Mouse (Mus musculus) forebrain, embryonic 14.5 days (tissue): Measurements from ENCODE around the gene Diras1. TPM values are rescaled to one million over a fixed set of nuclear protein-coding genes. Genes with fewer than 3 reads are reported as not detected.

ENCODE experiments used
- ATAC-seq: fragments of 200-750 bp; cut with Nextera tagmentation; 2 replicates; pipeline ENCODE4 v1.8.0; 2017; ENCODE audit warnings: mild to moderate bottlenecking, moderate library complexity
- DNase-seq: peaks from one replicate; pipeline ENCODE4 v3.0.0-alpha.2; 2015; ENCODE audit warnings: low spot score
- H3K27ac ChIP-seq: fragments of 300-500 bp; sonication (generic); 2 replicates; pipeline ENCODE4 v1.5.1; 2014; ENCODE audit warnings: low read depth, mild to moderate bottlenecking, control low read depth, low read length, moderate library complexity
- H3K27me3 ChIP-seq: fragments of 300-500 bp; sonication (generic); replicated peaks from 2 replicates; pipeline ENCODE4 v1.6.1; 2014; ENCODE audit warnings: low read length, control low read depth, mixed read lengths; ENCODE audit not compliant: control insufficient read depth, insufficient read depth
- H3K36me3 ChIP-seq: fragments of 300-500 bp; sonication (generic); 2 replicates; pipeline ENCODE4 v1.6.1; 2014; ENCODE audit warnings: low read length, control low read depth; ENCODE audit not compliant: control insufficient read depth, insufficient read depth
- H3K4me1 ChIP-seq: fragments of 300-500 bp; sonication (generic); 2 replicates; pipeline ENCODE4 v1.6.1; 2014; ENCODE audit warnings: antibody characterized with exemption, low read length, control low read depth; ENCODE audit not compliant: control insufficient read depth, insufficient read depth
- H3K4me2 ChIP-seq: fragments of 300-500 bp; sonication (generic); 2 replicates; pipeline ENCODE4 v1.6.1; 2014; ENCODE audit warnings: mild to moderate bottlenecking, control low read depth, low read length
- H3K4me3 ChIP-seq: fragments of 300-500 bp; sonication (generic); 2 replicates; pipeline ENCODE4 v1.5.1; 2014; ENCODE audit warnings: low read depth, low read length, control low read depth
- H3K9ac ChIP-seq: fragments of 300-500 bp; sonication (generic); 2 replicates; pipeline ENCODE4 v1.6.1; 2014; ENCODE audit warnings: mild to moderate bottlenecking, low read length, control low read depth, moderate library complexity
- H3K9me3 ChIP-seq: fragments of 300-500 bp; sonication (generic); replicated peaks from 2 replicates; pipeline ENCODE4 v1.6.1; 2016; ENCODE audit warnings: low read length, control low read depth, mixed read lengths; ENCODE audit not compliant: control insufficient read depth
- WGBS: fragments of 180-500 bp; shearing (Covaris S2); extraction: QIAGEN DNeasy Blood & Tissue Kit; methylation state at CpG from one replicate; pipeline ENCODE4 v1.1.7; 2014; 5-methylcytosine and 5-hydroxymethylcytosine counted together
- polyA plus RNA-seq: library from polyadenylated mRNA; unstranded; fragments of >200 nt; fragmentation: Nextera tagmentation; extraction: Ambion mirVana; gene quantifications from 2 replicates; pipeline ENCODE4 v1.2.1, GENCODE M21; 2014

Gene Diras1
- polyA plus RNA-seq, 1 experiment from 2014 or later: 19.0 TPM

DNA sequence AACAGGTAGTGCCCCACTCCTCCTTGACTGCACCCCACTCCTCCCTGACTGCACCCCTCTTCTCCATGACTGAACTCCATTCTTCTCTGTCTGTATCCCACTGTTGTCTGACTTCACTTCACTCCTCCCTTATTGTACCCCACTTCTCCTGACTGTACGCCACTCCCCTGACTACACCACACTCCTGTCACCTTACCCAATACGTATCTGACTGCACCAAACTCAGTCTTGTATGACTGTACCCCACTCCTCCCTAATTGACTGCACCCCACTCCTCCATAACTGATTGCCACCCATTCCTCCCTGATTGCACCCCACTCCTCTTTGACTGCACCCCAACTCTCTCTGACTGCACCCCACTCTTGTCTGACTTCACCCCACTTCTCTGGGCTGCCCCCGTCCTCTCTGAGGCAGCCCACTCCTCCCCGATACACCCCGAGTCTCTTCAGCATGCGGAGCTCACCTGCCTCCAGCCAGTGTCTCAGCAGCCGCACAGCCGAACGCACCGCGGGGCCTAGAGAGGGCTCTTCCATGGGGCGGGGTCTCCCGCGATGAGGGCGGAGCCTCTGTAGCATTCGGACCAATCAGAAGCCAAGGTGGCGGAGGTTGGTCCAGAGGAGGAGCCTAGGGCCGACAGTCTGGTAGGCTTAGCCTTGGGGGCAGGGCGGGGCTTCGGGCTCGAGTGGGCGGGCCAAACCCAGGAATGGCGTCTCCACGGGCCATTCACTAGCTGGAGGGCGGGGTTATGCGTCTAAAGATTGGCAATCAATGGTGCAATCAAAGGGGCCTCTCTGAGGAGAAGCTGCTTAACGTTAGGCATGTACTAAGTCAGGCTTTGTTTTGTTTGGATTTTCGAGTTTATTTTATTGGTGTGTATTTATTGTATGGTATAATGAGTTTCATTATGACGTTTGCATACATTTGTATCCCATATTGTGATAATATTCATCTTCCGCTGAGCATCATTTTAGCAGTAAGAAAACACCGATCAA is 10.8 kb downstream of the Diras1 start, which contains the start of gene Gng7:
Gene Gng7, minus strand, starts transcription at position 553 of the 992 bp plus-strand sequence.
- ATAC-seq (peak; percentile 97), DNase-seq (peak; percentile 98)
- Histone ChIP-seq H3K27me3 (no peaks in the 10 kb centered on the region), H3K4me3 (peak within 1 kb of the TSS; percentile 36), H3K9me3 (no peaks in the 10 kb centered on the region), H3K4me2 (peak within 1 kb of the TSS; percentile 60), H3K27ac (no peak within 1 kb of the TSS), H3K36me3 (no peaks in the 10 kb centered on the region), H3K9ac (peak within 1 kb of the TSS; percentile 56), H3K4me1 (peaks cover 2% of the 10 kb centered on the region; the same call in 1 of the 2 replicates)
- WGBS: 9% methylated on average over 31 of the region's 31 CpGs

DNA sequence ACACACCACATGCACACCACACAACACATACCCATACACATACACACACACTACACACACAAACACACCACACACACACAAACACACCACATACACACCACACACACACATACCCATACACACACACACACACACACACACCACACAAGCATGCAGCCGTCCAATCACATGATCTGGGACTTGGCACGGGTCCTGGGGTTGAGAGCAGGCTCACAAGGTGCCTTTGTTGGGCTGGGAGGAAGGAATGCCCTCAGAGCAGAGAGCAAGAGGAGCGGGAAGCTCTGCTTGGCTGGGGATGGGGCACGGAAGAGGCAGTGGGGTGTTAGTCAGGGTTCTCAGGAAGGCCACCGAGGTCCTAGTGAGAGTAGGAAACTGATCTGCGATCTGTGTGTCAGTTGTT is 14.6 kb downstream of the Diras1 start:
- no peaks in the 10 kb centered on the region for H3K9me3 ChIP-seq
- no peak overlapping the region for H3K9ac ChIP-seq
- peaks cover 2% of the 10 kb centered on the region; the same call in 1 of the 2 replicates for H3K4me1 ChIP-seq
- H3K27me3 ChIP-seq: no peaks in the 10 kb centered on the region
- H3K36me3 ChIP-seq: no peaks in the 10 kb centered on the region
- WGBS: 52% methylated on average over 6 of the region's 6 CpGs
- no peak overlapping the region for H3K4me2 ChIP-seq
- no peak for ATAC-seq
- no peak overlapping the region for H3K27ac ChIP-seq
- DNase-seq: no peak
- no peak overlapping the region for H3K4me3 ChIP-seq

DNA sequence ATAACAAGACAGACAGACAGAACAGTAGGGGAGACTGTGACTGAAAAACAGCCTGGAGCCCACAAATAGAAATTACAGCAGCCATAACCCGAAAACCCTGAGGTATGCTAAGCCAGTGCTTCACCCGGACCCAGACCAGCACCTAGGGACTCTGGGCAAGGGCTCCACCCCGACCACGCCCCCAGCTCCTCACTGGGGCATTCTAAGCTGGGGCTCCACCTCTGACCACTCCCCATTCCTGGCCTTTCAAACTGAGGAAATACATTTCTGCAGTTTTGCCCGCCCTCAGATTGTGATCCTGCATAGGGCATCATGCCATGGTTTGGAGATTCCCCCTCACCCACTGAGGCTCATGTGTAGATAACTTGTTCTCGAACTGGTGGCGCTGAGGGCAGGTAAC is 18.2 kb downstream of the Diras1 start:
- ATAC-seq: no peak
- H3K27me3 ChIP-seq: no peaks in the 10 kb centered on the region
- 40% methylated on average over 7 of the region's 7 CpGs for WGBS
- no peaks in the 10 kb centered on the region for H3K9me3 ChIP-seq
- H3K4me1 ChIP-seq: no peaks in the 10 kb centered on the region
- no peak overlapping the region for H3K4me3 ChIP-seq
- no peak for DNase-seq
- H3K36me3 ChIP-seq: no peaks in the 10 kb centered on the region
- H3K9ac ChIP-seq: no peak overlapping the region
- H3K27ac ChIP-seq: no peak overlapping the region
- no peak overlapping the region for H3K4me2 ChIP-seq

DNA sequence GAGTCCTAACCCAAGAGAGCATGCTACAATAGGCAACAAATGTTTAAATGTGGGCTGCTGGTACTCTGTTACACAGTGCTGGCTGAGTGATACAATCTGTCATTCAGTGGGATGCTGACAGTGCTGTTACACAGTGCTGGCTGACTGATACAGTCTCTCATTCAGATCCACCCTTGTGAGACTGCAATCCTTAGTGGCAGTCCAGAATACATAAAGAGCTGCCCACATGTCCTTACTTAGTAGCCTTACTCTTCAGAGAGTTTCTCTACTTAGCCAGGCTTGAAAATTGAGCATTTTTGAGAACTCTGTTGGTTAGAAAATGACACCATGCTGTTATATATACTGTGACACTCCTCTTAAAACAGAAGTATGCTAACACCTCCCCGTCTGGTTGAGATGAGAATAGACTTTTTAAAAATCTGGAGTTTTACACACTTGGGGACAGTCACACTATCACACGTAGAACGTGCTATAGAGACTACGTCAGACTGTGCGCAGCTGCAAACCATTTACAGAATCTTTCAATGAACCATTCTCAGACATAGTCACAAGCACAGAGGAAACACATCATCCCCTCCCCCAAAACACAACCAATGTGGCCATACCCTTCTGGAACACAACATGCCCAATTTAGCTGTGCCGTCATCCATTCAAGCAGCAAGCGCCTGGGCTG is 19.3 kb downstream of the Diras1 start:
- ATAC-seq (no peak), DNase-seq (no peak)
- whole genome bisulfite sequencing: 89% methylated on average over 7 of the region's 7 CpGs

DNA sequence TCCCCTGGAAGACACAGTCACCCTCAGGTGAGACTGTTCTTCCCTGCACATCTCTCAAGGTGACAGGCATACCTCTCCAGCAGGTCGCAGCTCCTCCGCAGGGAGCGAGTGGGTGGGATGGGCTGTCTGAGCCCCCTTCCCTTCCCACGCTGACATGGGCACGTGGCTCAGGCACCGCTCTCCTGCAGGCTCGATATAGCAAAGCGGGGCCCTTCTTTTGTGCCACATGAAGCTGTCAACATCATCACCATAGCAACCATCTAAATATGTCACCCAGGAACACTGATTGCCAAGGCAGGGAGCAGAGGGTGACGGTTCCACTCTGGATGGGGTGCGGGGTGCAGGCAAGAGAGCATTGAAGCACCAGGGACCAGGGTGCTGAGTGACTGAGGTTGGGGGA is 24.3 kb downstream of the Diras1 start:
- peak overlapping the region; percentile 12; the same call in 1 of the 2 replicates for H3K4me2 ChIP-seq

More for the DNA sequence above, 19.3 kb downstream of the Diras1 start:
- H3K9me3 ChIP-seq: no peaks in the 10 kb centered on the region
- H3K4me1 ChIP-seq: peaks cover under 1% of the 10 kb centered on the region
- H3K27ac ChIP-seq: no peak overlapping the region
- no peaks in the 10 kb centered on the region for H3K36me3 ChIP-seq
- no peak overlapping the region for H3K4me3 ChIP-seq
- no peak overlapping the region for H3K9ac ChIP-seq
- no peaks in the 10 kb centered on the region for H3K27me3 ChIP-seq
- no peak overlapping the region for H3K4me2 ChIP-seq

DNA sequence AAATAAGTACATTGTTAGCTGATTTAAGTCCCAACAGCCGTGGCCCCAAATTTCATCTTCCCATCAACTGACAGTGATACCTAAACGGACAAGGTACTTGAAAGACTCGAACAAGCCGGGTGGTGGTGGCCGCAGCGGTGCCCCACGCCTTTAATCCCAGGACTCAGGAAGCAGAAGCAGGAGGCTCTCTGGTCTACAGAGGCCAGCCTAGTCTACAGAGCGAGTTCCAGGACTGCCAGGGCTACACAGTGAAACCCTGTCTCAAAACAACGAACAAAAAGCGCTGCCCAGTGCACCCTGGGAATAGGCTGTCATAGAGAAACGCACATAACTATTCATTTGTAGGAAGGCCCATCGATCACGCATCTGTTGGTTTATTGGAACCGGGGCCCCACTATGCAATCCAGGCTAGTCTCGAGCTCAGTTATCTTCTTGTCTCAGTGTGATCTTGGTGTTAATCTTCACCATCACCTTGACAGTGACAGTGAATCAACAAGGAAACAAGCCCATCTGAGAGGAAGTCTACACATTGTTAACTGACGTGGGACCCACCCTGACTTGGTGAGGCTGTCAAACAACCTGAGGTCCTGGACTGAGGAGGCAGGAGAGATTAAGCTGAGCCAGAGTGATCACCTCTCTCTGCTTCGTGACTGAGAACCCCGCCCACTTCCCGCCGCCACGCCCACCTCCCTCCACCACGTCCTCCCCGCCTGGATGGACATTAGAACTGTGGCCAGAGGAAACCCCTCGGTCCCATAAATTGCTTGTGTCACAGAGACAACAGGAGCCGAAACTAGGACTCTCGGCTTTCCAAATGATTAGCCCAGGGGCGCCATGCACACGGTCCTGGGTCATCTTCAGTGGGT is 25.0 kb downstream of the Diras1 start:
- H3K4me2 ChIP-seq: no peak overlapping the region
- peaks cover 6% of the 10 kb centered on the region for H3K4me1 ChIP-seq
- no peak overlapping the region for H3K27ac ChIP-seq
- DNase-seq (no peak), ATAC-seq (no peak; the same call in 1 of the 2 replicates)
- no peaks in the 10 kb centered on the region for H3K36me3 ChIP-seq
- WGBS: 49% methylated on average over 28 of the region's 28 CpGs
- H3K4me3 ChIP-seq: no peak overlapping the region
- 0 out of 2 replicates have a peak overlapping the region, but pooled peaks have one; percentile 7 for H3K9ac ChIP-seq
- H3K27me3 ChIP-seq: no peaks in the 10 kb centered on the region
- no peaks in the 10 kb centered on the region for H3K9me3 ChIP-seq

More for the DNA sequence above, 24.3 kb downstream of the Diras1 start:
- Histone ChIP-seq H3K36me3 (no peaks in the 10 kb centered on the region), H3K27ac (no peak overlapping the region), H3K4me1 (peaks cover 6% of the 10 kb centered on the region), H3K4me3 (no peak overlapping the region), H3K27me3 (no peaks in the 10 kb centered on the region), H3K9ac (no peak overlapping the region), H3K9me3 (no peaks in the 10 kb centered on the region)
- ATAC-seq: peak; percentile 27; the same call in 1 of the 2 replicates
- 30% methylated on average over 10 of the region's 10 CpGs for WGBS
- peak; percentile 65 for DNase-seq

DNA sequence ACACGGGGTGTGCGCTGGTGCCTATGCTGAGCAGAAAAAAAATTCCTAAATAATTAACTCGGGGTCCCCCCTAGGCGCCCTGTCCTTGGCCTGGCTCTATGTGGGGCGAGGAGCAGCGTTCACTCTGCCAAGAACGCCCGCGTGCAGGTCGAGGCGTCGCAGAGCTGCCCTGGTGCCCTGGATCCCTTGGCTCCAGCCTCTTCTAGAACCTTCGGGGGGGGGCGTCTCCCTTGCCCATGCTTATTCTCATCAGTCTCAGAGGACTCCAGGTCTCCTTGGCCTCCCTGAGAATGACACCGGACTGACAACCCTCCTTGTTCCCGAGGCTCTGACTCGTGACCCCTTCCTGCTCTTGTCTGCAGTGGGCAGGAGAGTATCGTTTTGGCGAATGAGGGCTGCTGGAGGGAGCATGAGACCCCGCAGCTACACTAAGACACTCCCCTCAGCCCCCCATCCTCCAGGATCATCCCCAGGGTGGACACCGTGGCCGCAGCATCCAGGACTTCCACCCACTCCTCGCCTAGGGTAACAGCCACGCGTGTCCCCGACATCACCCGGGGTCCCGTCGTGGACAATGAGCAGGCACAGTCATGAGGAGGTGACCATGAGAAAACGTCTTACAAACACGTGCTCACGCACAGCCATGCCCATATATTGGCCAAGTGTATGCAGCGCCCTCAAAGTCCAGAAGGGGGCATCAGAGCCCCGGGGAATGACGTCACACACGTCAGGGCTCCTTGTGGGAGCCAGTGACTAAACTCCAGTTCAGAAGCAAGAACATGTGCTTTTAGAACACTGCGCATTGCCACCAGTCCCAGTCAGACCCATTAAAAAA is 25.9 kb downstream of the Diras1 start:
- H3K36me3 ChIP-seq: no peaks in the 10 kb centered on the region
- H3K4me2 ChIP-seq: peak overlapping the region; percentile 35
- no peak overlapping the region for H3K9ac ChIP-seq
- no peaks in the 10 kb centered on the region for H3K27me3 ChIP-seq
- DNase-seq (peak; percentile 88), ATAC-seq (peak; percentile 82)
- 36% methylated on average over 37 of the region's 37 CpGs for WGBS
- no peak overlapping the region for H3K27ac ChIP-seq
- no peak overlapping the region for H3K4me3 ChIP-seq
- H3K9me3 ChIP-seq: no peaks in the 10 kb centered on the region
- H3K4me1 ChIP-seq: peaks cover 6% of the 10 kb centered on the region
